Mouse (Mus musculus) thymus, postnatal 4 days (tissue): ENCODE results near the gene Plpp1.

Experiments
- DNase-seq: peaks from one replicate; pipeline ENCODE4 v3.0.0; 2021

The Plpp1 gene

GRCm38 (mm10) chr13:112800597-112801380 is at the start of gene Plpp1:
TSS of gene Plpp1 (plus strand) at chr13:112800792.
- peak; percentile 90 for DNase-seq

GRCm38 (mm10) chr13:112751454-112752308 is 48.9 kb upstream of the Plpp1 start:
- peak; percentile 65 for DNase-seq

- no peak for DNase-seq
Observed at GRCm38 (mm10) chr13:112752309-112752975, 48.1 kb upstream of the Plpp1 start.

- no peak for DNase-seq
Observed at GRCm38 (mm10) chr13:112753522-112753921, 47.1 kb upstream of the Plpp1 start.

GRCm38 (mm10) chr13:112754871-112755270 is 45.7 kb upstream of the Plpp1 start:
- no peak for DNase-seq

- no peak for DNase-seq
Observed at GRCm38 (mm10) chr13:112755507-112756010, 45.0 kb upstream of the Plpp1 start.

GRCm38 (mm10) chr13:112757395-112757794 is 43.2 kb upstream of the Plpp1 start:
- DNase-seq = no peak

GRCm38 (mm10) chr13:112758546-112759090 is 42.0 kb upstream of the Plpp1 start:
- DNase-seq = no peak

- no peak for DNase-seq
Observed at GRCm38 (mm10) chr13:112759364-112759763, 41.2 kb upstream of the Plpp1 start.

GRCm38 (mm10) chr13:112759777-112760537 is 40.6 kb upstream of the Plpp1 start:
- DNase-seq = no peak

- DNase-seq = no peak
Observed at GRCm38 (mm10) chr13:112760538-112760881, 40.1 kb upstream of the Plpp1 start.

- DNase-seq = no peak
Observed at GRCm38 (mm10) chr13:112761787-112762186, 38.8 kb upstream of the Plpp1 start.

GRCm38 (mm10) chr13:112762548-112762947 is 38.0 kb upstream of the Plpp1 start:
- DNase-seq = no peak

- no peak for DNase-seq
Observed at GRCm38 (mm10) chr13:112763531-112764091, 37.0 kb upstream of the Plpp1 start.

- DNase-seq = no peak
Observed at GRCm38 (mm10) chr13:112764556-112764955, 36.0 kb upstream of the Plpp1 start.

- no peak for DNase-seq
Observed at GRCm38 (mm10) chr13:112765654-112766053, 34.9 kb upstream of the Plpp1 start.

GRCm38 (mm10) chr13:112770528-112771328 is 29.9 kb upstream of the Plpp1 start:
- no peak for DNase-seq

- DNase-seq = no peak
Observed at GRCm38 (mm10) chr13:112771447-112772208, 29.0 kb upstream of the Plpp1 start.

GRCm38 (mm10) chr13:112772252-112772651 is 28.3 kb upstream of the Plpp1 start:
- no peak for DNase-seq

GRCm38 (mm10) chr13:112772861-112773260 is 27.7 kb upstream of the Plpp1 start:
- no peak for DNase-seq
